Mouse (Mus musculus) lung, postnatal 25 days (tissue): ENCODE measurements around the gene Trmt10b.
A peak's percentile ranks its signal among the peaks of the same experiment; 100 is the strongest.

Experiments used
- DNase-seq: peaks from one replicate; pipeline ENCODE4 v3.0.0; 2022; ENCODE audit warnings: low spot score

Gene Trmt10b

GRCm38 (mm10) chr4:45341669-45342249, 44.8 kb downstream of the Trmt10b start, which contains the start of gene Dcaf10:
TSS of gene Dcaf10 (plus strand) at chr4:45342101.
- DNase-seq, result peak; percentile 91

DNA sequence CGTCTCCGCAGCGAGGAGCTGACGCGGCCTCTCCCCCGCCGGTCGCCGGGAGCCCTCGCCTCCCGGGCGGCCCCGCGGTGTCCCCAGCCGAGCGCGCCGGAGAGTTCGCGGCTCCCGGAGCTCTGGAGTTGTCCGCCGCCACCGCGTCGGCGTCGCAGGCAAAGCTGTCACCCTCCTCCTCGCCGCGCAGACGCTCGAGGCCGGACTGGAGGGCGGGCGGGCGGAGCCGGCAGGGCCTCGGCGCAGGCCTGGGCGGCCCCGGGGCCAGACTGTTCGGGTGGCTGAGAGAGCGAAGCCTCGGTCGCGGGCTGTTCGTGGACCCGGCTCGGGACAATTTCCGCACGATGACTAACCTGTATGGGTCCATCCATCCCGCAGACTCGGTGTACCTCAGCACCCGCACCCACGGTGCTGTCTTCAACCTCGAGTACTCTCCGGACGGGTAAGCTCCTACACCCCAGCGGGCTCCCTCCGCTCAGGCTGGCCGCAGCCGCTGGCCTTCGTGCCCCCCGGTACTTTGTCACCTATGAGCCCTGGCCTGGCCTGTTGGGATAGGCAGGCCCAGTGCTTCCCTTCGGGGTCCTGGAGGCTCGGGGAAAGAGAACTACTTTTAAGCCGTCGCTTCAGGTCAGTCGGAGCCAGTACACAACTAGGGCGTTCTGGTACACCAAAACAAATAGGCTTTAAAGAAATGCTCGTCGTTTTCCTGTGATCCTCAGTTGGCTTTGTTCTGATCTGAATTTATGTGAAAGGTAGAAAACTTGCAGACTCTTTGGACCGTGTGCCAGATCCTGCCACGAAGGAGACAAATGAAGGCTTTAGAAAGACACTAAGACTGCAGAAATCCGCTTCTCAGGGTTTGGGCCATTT, 45.6 kb downstream of the Trmt10b start, which contains the start of gene Exosc3:
Exosc3 (minus strand) TSS at position 447 of the 870 bp plus-strand sequence.
- DNase-seq, result peak; percentile 18

DNA sequence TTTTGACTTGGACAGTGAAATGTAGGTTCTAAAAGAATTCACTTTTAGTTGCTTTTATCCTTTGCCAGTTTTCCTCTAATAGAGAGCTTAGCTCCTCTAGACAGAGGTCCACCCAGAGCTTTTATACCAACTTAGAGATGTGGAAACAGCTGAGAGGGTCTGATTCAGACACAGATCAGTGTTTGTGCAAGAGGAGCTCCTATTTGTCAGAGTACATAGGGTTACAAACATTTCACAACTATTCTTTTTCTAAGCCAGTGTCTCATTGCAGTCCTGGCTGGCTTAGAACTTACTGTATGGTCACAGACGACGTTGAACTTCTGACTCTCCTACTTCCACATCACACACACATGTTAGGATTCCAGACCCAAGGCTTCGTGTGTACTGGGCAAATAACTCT, 59.7 kb downstream of the Trmt10b start:
- DNase-seq, result no peak
